Mouse (Mus musculus) left cerebral cortex, adult 2 months (tissue): ENCODE data around the gene Spaca4. TPM values are rescaled to one million over a fixed set of nuclear protein-coding genes. Genes with fewer than 3 reads are reported as not detected.

Experiments
- DNase-seq, 2 experiments: peaks; one replicate each; pipeline ENCODE4 v3.0.0; 2021 to 2022; ENCODE audit warnings: low spot score in 2 of 2, mixed read lengths in 1 of 2; ENCODE audit errors: extremely low spot score in 1 of 2
- H3K27ac ChIP-seq: fragments of 200-600 bp; 2 replicates; pipeline ENCODE4 v1.8.1; 2022
- H3K4me3 ChIP-seq: fragments of 200-600 bp; 2 replicates; pipeline ENCODE4 v1.8.1; 2022
- CTCF ChIP-seq: fragments of 200-600 bp; IDR thresholded peaks from 2 replicates; pipeline ENCODE4 v1.8.1; 2022; ENCODE audit warnings: antibody characterized with exemption, mild to moderate bottlenecking, moderate library complexity
- intact Hi-C: fragments of 180-260 bp; cut with DNase I; formaldehyde crosslinking; loops from one replicate; pipeline ENCODE4 v1.15.1; 2025
- total RNA-seq, 2 experiments: library from RNA; stranded (reverse); gene quantifications; 2 replicates each; pipeline ENCODE4 v1.2.3; 2021

Gene Spaca4
- total RNA-seq, 2 experiments from 2014 or later, result not detected

DNA sequence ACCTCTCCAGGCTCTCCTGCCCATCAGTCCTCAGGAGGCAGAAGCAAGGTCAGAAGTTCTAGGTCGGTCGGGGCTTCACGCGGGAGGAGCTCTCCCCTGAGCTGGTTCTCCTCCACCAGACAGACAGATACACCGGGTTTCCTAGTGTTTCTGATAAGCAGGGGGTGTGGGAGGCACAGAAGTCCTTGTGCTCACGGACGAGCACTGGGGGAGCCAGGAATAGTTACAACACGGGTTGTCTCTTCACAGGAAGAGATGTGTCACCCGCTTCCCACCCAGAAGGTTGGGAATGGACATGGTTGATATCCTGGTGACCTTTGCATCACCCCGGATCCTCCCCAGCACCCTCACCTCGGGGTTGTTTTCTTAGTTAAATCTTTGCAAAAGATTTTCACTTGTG is 35.8 kb downstream of the Spaca4 start:
- no peak for TF ChIP-seq CTCF
- no peak for DNase-seq
- no peak overlapping the region for H3K4me3 ChIP-seq
- no peak overlapping the region for H3K27ac ChIP-seq
- intact Hi-C loops, result no loop called here

DNA sequence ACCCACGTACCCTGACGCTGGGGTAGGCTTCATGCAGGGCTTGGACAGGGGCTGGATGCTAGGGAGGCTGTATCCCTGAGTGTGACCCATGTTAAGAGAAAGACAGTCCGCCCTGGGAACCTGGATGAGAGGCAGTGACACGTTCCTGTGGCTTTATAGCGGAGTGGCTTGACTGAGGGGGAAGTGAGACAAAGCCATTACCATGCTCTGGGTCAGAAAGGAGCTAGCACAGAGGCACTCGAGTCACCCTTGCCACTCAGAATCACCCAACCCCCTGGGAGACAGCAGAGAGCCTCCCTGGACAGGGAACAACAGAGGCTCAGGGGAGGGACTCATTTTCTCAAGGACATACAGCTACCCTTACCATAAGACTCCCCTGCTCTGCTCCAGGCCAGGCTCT is 36.5 kb downstream of the Spaca4 start:
- no peak overlapping the region for H3K27ac ChIP-seq
- intact Hi-C loops, result no loop called here
- H3K4me3 ChIP-seq, result no peak overlapping the region
- TF ChIP-seq CTCF, result no peak
- DNase-seq, result no peak

DNA sequence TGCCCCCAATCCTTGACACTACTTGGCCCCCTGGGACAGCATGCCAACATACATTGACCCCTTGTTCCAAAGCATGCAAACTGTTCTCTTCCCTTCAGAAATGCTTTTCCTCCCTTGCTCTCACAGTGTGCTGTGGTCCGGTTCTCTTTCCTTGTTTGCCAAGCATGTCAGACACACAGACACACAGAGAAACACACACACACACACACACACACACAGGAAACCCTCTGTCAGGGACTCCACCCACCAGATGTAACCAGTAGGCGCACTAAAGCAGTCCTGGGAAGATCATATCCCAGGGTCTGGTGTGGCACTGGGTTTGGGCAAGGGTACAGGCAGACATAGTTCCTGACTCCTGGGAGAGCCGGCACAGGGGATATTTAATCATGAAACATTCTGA is 38.8 kb downstream of the Spaca4 start:
- no peak overlapping the region for H3K27ac ChIP-seq
- DNase-seq, result no peak
- H3K4me3 ChIP-seq, result no peak overlapping the region
- intact Hi-C loops, result no loop called here
- TF ChIP-seq CTCF, result no peak

DNA sequence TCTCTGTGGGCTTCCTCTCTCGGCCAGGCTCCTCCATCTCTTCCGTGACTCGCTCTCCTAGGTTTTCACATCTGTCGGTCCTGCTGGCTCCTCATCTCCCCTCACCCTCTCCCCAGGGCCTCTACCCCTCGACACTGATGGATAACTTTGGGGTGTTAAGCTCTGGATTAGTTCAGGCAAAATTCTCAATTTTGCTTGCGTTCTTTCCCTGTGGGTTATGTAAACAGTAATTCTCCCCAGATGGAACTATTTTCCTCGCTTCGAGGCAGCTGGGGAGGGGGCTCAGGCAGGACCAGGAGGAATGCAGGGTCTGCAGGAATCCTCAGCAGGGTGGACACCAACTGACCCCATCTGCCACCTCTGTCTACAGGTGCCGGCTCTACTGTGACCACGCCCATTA is 39.8 kb downstream of the Spaca4 start:
- H3K27ac ChIP-seq, result no peak overlapping the region
- intact Hi-C loops, result no loop called here
- no peak for TF ChIP-seq CTCF

DNA sequence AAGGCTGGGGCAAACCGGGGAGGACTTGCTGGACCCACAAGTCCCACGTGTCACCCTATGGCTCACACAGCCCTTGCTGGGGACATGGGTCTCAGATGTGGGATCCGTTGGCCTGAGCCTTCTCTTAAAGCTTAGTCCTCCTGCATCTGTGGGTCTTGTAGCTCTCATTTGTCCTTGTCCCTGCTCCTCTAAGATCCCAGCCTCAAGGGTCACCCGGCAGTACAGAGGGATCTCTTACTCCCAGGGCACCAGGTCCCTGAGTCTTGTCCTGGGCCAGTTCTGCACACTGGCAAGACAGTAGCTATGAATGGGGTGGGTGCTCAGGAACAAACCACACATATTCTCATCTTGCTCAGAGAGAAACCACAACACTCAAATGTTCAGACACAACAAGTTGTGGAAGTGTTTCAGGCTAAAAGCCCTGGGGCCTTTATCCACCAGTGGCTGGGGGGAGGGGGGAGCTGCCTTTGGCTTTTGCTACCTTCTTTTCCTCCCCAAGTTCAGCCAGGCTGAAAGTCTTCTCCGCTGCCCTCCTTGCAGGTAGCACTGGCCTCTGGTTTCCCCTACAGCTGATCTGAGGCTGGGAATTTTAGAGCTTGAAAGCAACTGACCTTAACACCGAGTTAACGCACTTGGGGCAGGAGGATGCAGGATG is 42.1 kb downstream of the Spaca4 start, which contains the start of gene Ntn5:
Gene Ntn5 (plus strand): TSS at position 627 of the 655 bp plus-strand sequence.
- intact Hi-C loops, result loop anchor here (2.0 to 5.0 kb wide), 2 partner anchors 91 to 216 kb away; partner anchors contain the start of gene Bax
- DNase-seq, result no peak
- Histone ChIP-seq H3K4me3 (peak within 1 kb of the TSS; percentile 11), H3K27ac (peak within 1 kb of the TSS; percentile 28; the same call in 1 of the 2 replicates)
- TF ChIP-seq CTCF, result no peak

More for the DNA sequence above, 39.8 kb downstream of the Spaca4 start:
- H3K4me3 ChIP-seq, result no peak overlapping the region
- DNase-seq, result no peak

DNA sequence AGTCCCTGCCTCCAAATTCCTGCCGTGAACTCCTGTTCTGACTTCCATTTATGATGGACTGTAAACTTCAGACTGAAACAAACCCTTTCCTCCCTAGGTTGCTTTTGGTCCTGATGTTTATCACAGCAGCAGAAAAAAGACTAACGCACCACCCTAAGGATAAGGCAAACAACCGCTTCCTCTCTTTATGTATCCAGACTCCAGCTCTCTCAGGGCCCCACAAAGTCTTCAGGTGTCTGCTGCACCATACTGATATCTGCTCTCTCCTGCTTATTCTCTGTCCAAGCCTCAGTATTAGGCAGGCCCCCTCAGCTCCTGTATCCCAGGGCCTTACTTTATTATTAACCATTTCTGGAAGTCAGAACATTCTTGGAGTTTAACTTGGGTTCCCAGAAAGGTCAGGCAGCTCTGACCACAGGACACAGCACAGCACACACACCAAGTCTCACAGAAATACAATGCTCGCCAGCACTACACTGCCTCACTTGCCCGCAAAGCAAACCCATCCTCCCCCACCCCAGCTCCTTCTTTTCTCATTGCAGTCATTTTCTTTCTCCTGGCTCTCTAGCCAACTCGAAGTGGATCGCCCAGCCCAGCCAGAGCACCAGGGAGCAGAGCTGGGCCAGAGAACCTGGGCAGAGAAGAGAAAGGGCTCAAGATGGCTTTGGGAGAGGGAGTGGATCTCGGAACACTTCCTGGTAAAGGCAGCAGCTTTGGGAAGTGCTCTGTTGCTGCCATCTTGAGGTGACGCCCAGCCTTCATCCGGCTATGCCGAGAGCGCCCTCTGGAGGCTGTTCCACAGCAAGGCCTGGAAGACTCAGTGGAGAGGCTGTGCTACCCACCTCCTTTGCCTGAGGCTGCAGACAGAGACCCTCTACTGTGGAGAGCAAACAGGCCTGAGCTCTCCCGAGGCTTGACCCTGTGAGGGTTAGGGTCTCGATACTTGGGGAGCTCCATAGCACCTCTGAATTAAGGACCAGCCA is 43.2 kb downstream of the Spaca4 start:
- Histone ChIP-seq H3K4me3 (no peak overlapping the region; the same call in 1 of the 2 replicates), H3K27ac (peak overlapping the region; percentile 69)
- peak; percentile 83 to 84 for DNase-seq
- peak; percentile 99 for TF ChIP-seq CTCF
- intact Hi-C loops, result loop anchor here (2.0 to 5.0 kb wide), 2 partner anchors 90 to 215 kb away; partner anchors contain the start of gene Bax

DNA sequence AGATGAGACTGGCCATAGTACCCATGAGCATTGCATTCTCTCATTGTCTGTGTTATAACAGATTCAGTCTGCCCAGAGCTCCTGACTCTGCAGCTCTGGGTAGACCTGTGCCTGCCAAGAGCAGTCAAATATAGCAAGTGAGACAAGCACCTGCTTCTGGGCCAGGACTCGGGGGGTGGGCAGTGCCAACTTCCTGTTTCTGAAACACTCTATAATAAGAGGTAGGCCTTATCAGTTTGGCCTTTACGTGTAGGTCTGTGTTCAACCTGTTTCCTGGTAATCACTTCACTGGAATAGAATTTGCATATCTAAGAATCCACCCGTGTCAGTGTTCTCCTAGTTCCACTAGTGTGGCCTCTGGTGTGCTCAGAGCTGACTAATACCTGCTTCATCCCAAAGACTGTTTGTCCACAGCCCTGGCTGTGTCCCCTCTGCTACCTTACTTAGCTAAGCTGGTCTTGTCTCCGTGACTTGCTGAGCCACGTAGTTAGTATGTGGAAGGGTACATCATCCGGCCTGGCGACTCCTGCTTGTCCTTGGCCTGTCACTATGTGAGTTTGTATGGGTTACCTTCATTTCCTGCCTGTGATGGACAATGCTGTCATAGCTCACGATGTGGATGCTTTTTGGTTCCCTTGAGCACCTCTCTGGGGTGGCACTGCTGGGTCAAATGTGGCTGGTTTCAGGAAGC is 44.4 kb downstream of the Spaca4 start:
- intact Hi-C loops, result loop anchor here (5.0 kb wide), 1 partner anchor 214 kb away; the partner anchor contains the start of gene Bax
- DNase-seq, result no peak
- TF ChIP-seq CTCF, result no peak
- Histone ChIP-seq H3K4me3 (no peak overlapping the region), H3K27ac (no peak overlapping the region)

DNA sequence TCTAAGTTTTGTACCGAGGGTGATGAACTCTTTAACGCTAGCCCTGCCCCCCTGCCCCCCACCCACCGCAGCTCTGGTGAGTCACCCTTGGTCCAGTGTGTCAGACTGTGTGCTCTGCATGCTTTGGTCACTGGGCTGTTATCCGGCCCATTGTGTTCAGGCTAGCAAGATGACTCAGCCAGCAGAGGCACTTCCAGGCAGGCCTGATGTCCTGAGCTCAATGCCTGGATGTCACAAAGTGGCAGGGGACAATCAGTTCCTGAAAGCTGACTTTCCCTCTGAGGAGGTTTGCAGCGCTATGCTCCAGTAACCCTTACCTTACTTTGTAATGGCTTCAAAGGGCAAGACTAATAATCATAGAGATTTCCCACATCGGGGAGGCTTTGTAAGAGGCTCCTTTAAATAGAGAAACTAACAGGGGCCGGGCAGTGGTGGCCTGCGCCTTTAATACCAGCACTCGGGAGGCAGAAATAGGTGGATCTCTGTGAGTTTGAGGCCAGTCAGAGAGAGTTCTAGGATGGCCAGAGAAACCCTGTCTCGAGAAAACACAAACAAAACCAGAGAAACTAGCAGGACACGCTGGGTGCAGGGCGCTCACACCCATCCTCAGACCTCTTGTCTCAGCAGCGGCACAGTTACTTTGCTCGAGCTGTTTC is 45.5 kb downstream of the Spaca4 start:
- Histone ChIP-seq H3K4me3 (no peak overlapping the region), H3K27ac (peak overlapping the region; percentile 53; the same call in 1 of the 2 replicates)
- TF ChIP-seq CTCF, result no peak
- DNase-seq, result no peak
- intact Hi-C loops, result loop anchor here (5.0 kb wide), 1 partner anchor 213 kb away; the partner anchor contains the start of gene Bax

DNA sequence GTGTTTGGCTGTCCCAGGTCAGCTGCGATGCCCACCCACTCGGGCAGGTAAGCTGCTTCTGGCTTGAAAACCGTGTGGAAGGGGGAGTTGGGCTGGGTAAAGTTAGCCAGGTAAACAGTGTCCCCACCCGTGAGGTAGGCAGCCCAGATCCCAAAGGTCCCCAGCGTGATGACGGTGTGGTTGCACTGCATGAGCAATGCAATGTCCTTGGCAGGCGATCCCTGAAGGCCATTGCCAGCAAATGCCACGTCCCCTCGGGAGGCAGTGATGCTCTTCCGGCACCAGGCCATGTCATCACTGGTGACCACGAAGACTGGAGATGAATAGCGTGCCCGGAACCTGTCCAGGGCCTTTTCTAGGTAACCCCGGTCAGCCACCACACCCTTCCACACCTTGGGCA is 47.1 kb downstream of the Spaca4 start:
- Histone ChIP-seq H3K27ac (no peak overlapping the region), H3K4me3 (no peak overlapping the region)
- no peak for DNase-seq
- intact Hi-C loops, result no loop called here
- TF ChIP-seq CTCF, result no peak

DNA sequence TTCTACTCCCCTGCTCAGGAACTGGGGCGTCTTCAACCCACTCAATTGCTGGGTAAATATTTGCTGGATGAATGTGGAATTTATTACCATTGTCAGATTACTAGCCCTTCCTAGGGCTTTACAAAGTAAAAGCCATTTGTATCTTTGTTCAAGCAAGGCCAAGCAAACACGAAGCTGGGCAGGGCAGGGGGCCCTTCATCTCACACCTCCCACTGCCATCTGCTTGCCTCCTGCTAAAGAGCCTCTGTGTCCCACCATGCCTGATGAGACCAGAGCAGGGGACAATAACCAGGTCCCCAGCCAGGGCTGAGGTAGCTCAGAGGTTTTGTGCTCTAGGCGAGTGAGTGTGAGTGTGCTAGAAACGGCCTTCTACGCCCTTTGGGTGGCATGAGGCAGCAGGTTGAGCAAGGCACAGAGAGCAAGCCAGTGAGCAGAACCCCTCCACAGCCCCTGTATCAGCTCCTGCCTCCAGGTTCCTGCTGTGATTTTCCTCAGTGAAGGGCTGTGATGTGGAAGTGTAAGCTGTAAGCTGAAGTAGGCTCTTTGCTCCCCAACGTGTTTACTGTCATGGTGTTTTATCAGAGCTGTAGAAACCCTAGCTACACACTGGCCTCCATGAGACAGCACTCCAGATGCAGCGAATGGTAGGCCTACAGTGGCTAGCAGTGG is 47.9 kb downstream of the Spaca4 start:
- no peak for TF ChIP-seq CTCF
- Histone ChIP-seq H3K27ac (no peak overlapping the region), H3K4me3 (no peak overlapping the region)
- DNase-seq, result no peak
- intact Hi-C loops, result no loop called here

Other genes with a start within 250 kb of the Spaca4 start
- gene Tulp2, start 243.9 kb downstream of the Spaca4 start, total RNA-seq, result under 1 TPM in 1 of 2 experiments, not detected in 1; 0.30 TPM
- gene Gm45808, start 239.0 kb downstream of the Spaca4 start, total RNA-seq, result 1 to 10 TPM; 1.5 to 2.0 TPM
- 1 to 10 TPM; 3.7 to 4.8 TPM for gene Dhdh, start 237.0 kb downstream of the Spaca4 start, total RNA-seq
- gene Nucb1, start 215.4 kb downstream of the Spaca4 start, total RNA-seq, result 100 to 1,000 TPM in 1 of 2 experiments, 10 to 100 TPM in 1; 95.4 to 106 TPM
- 10 to 100 TPM; 25.2 to 29.3 TPM for gene Ppp1r15a, start 199.5 kb downstream of the Spaca4 start, total RNA-seq
- gene Plekha4, start 199.5 kb downstream of the Spaca4 start, total RNA-seq, result 1 to 10 TPM; 4.2 to 5.1 TPM
- gene Hsd17b14, start 170.9 kb downstream of the Spaca4 start, total RNA-seq, result under 1 TPM; 0.61 to 0.68 TPM
- gene Bcat2, start 155.7 kb downstream of the Spaca4 start, total RNA-seq, result 10 to 100 TPM; 25.4 to 26.2 TPM
- not detected for gene Fgf21, start 110.3 kb downstream of the Spaca4 start, total RNA-seq
- gene Fut1, start 108.5 kb downstream of the Spaca4 start, total RNA-seq, result not detected
- under 1 TPM in 1 of 2 experiments, not detected in 1; 0.34 TPM for gene Izumo1, start 104.0 kb downstream of the Spaca4 start, total RNA-seq
- gene Rasip1, start 98.3 kb downstream of the Spaca4 start, total RNA-seq, result 1 to 10 TPM; 6.1 to 8.0 TPM
- gene Mamstr, start 85.8 kb downstream of the Spaca4 start, total RNA-seq, result 1 to 10 TPM; 3.5 to 3.9 TPM
- gene Fut2, start 59.4 kb downstream of the Spaca4 start, total RNA-seq, result under 1 TPM in 1 of 2 experiments, not detected in 1; 0.11 TPM
- gene Ntn5, start 41.8 kb downstream of the Spaca4 start, total RNA-seq, result 1 to 10 TPM; 6.4 to 6.9 TPM
- 1 to 10 TPM; 1.1 to 1.2 TPM for gene Sec1, start 31.4 kb downstream of the Spaca4 start, total RNA-seq
- gene Car11, start 26.0 kb downstream of the Spaca4 start, total RNA-seq, result 100 to 1,000 TPM; 211 to 244 TPM
- 100 to 1,000 TPM in 1 of 2 experiments, 10 to 100 TPM in 1; 60.3 to 104 TPM for gene Dbp, start 20.7 kb downstream of the Spaca4 start, total RNA-seq
- 100 to 1,000 TPM; 318 to 325 TPM for gene Rpl18, start 10.4 kb downstream of the Spaca4 start, total RNA-seq
- 10 to 100 TPM; 30.8 to 34.4 TPM for gene Sphk2, start 7.8 kb downstream of the Spaca4 start, total RNA-seq
- under 1 TPM; 0.37 to 0.41 TPM for gene Fam83e, start 4.6 kb downstream of the Spaca4 start, total RNA-seq
- 100 to 1,000 TPM; 258 to 279 TPM for gene Lmtk3, start 57.9 kb upstream of the Spaca4 start, total RNA-seq
- gene Sult2b1, start 58.9 kb upstream of the Spaca4 start, total RNA-seq, result 10 to 100 TPM; 11.3 to 13.6 TPM
- gene Cyth2, start 88.8 kb upstream of the Spaca4 start, total RNA-seq, result 100 to 1,000 TPM; 172 to 185 TPM
- 1 to 10 TPM; 2.3 to 2.5 TPM for gene Kcnj14, start 99.0 kb upstream of the Spaca4 start, total RNA-seq
- gene Grwd1, start 105.1 kb upstream of the Spaca4 start, total RNA-seq, result 10 to 100 TPM; 17.9 to 22.1 TPM
- gene Kdelr1, start 147.0 kb upstream of the Spaca4 start, total RNA-seq, result 10 to 100 TPM; 67.4 to 75.4 TPM
- 10 to 100 TPM; 13.4 to 14.7 TPM for gene Grin2d, start 152.6 kb upstream of the Spaca4 start, total RNA-seq
- gene Syngr4, start 170.9 kb upstream of the Spaca4 start, total RNA-seq, result not detected
- gene Tmem143, start 171.1 kb upstream of the Spaca4 start, total RNA-seq, result 10 to 100 TPM; 21.8 to 22.3 TPM
- 1 to 10 TPM; 3.1 to 8.7 TPM for gene Emp3, start 195.6 kb upstream of the Spaca4 start, total RNA-seq
- 1 to 10 TPM; 2.3 TPM for gene Ccdc114, start 198.3 kb upstream of the Spaca4 start, total RNA-seq